Mouse (Mus musculus): ENCODE measurements around the gene Tor3a.
"Not testable (repeated sequence)": the region's sequence is repeated elsewhere in the genome, so short reads cannot be mapped to it uniquely, and the experiment has no call there.

Gene Tor3a

DNA sequence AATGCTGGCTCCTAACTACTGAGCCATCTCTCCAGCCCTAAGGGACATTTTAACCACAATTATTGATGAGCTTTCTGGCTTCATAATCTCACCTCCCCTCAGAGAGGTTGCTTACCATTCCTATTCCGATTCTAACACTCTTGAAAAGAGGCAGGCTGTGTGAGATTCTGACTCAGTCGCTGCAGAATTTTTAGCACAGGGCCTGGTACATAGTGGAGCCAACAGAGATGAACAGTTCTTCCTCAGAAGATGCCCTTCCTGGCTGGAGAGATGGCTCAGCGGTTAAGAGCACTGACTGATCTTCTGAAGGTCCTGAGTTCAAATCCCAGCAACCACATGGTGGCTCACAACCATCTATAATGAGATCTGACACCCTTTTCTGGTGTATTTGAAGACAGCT is 2.2 kb downstream of the Tor3a start:
- no peak for DNase-seq (ENCODE audit: low spot score in 2 of 2)

DNA sequence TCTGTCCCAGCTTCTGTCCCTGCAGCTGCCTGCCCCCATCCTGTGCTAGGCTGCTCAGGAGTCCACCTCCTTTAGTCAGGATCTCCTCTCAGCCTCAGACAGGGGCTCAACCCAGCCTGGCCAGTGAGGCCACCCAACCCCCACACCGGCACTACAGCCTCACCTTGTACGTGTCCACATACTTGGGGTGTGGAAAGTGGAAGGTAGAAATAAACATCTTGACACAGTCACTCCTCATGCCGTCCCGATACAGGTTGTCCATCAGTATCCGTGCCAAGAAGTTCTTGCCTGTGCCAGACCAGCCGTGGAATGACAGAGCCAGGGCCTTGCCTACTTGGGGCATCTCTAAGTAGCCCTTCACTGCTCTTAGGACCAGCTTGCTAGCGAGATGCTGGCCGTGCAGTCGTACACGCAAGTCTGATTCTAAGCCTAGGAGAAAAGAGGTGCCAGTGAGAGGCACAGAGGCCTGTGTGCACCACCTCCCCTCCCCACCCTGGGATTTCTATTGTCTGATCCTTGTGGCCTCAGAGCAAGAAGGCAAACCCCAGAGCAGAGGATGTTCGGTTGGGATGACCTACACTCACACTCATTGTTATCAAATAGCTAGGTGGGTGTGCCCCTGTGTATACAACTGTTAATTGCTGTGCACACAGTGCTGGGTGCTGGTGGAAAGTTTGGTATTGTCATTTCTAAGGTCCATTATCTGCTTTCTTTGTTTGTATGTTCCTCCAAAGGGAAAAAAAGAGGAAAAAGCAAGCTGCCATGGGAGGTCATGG is 4.8 kb downstream of the Tor3a start:
- DNase-seq (ENCODE audit: low spot score in 2 of 2) = no peak

DNA sequence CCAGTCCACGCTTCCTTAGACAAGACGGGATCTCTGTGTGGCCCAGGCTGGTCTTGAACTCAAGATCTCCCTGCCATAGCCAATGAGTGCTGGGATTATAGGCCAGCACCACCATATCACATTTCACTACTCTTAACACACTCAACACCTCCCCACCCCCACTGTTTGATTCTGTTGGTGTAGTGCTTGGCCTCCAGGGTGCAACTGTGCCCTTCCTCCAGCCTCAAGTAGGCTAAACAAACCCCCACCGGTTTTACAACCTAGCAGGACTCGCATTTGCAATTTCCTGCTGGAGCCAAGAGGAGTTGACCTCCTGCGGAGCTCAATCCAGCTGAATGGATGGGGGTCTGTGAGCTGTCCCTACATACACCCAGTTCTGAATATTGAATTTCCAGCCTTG is 5.6 kb downstream of the Tor3a start:
- DNase-seq (ENCODE audit: low spot score in 2 of 2) = no peak

DNA sequence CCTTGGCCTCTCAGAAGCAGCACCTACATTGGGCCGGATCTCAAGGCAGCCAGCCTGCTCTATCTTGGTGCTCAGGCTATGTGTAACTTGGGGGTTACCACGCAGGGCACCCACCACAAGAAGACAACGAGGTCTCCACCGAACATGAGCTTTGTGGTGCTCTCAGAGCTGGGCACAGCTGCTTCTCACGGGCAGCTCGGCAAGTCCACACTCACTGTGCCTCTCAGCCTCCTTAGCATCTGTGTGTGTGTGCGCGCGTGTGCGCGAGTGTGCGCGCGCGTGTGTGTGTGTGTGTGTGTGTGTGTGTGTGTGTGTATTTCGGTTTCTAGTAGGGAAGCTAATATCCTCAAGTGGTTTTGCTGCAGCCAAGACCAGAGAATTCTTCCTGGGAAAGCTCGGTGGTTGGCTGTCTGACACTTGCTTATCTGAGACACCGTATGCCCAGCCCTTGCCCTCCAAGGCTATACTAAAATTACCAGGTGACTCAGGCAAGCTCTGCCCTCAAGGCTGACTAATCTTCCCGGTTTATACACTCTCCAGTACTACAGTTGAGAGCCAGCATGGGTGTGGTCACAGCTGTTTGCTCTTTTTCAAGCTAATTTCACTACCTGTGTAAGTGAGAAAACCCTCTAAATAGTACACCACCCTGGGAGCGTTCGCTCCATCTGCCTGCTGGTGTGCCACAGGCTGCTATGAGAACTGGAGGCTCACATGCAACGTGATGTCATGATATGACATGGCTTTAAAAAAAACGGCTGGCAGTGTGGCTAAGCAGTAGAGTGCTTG is 6.8 kb downstream of the Tor3a start:
- no peak for DNase-seq (ENCODE audit: low spot score in 2 of 2)

DNA sequence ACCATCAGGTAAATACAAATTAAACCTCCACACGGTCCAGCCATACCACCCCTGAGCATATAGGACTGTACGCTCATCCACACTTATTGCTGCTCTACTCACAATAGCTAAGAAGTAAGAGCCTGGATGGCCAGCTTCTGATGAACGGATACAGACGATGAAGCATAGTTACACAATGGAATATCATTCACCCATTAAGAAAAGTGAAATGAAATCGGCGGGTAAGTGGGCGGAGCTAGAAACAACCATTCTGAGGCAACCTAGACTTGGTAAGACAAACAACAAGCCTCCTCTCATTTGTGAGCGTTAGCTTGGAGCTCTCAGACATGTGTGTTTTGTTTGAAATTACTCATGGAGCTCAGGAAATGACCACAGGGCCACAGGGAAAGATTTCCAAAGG is 8.4 kb downstream of the Tor3a start:
- DNase-seq (ENCODE audit: low spot score in 2 of 2) = no peak

DNA sequence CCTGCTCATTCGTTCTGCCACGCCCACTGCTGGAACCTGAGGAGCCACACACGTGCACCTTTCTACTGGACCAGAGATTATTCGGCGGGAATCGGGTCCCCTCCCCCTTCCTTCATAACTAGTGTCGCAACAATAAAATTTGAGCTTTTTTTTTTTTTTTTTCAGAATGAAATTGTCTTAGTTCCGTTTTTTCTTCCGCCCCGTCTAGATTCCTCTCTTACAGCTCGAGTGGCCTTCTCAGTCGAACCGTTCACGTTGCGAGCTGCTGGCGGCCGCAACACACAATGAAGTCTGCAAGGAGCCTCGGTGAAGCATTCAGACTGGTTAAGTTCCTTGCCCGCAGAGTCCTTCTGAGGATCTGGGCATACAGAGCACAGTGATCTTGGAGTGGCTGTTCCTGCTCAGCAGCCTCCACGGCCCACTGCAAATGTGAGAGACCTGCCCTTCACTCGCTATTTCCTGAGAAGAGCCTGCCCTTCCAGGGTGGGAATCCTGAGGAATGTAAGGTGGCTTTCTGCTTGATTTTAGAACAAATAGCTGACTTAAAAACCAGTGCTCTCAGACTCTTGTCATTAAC is 13.4 kb downstream of the Tor3a start:
- DNase-seq (ENCODE audit: low spot score in 2 of 2) = not testable (repeated sequence)

DNA sequence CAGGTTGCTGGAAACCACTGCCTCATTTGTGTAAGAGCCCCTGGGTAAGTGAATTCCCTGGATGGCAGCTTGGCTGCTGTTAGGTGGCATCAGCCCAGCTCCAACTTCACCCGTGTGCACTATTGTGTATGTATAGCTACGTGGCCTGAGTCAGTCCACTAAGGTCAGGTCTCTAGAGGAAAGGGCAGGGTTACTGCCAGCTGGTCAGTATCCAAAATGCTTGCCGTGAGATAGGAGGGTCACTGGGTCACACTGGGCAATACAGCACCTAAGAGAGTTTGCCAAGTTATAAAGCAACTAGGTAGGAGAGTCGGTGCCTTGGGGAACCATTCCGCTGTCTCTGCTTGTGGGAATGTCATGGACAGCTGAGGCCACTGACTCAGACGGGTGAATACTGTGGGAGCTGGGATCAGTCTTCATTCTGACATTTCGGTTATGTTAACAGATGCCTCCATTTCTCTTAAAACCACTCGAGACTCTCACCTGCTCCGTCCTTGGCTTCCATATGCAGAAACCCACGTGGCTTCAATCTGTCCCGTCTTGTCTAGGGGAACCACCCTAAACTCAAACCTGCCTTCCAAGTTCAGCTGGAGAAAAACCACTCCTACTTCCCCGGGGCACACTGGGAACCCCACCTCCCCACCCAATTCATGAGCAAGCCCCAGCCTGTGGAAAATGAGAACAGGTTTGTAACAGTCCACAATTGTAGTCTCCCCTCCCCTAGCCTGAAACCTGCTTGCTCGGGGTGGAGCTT is 14.1 kb downstream of the Tor3a start:
- DNase-seq (ENCODE audit: low spot score in 2 of 2) = no peak

DNA sequence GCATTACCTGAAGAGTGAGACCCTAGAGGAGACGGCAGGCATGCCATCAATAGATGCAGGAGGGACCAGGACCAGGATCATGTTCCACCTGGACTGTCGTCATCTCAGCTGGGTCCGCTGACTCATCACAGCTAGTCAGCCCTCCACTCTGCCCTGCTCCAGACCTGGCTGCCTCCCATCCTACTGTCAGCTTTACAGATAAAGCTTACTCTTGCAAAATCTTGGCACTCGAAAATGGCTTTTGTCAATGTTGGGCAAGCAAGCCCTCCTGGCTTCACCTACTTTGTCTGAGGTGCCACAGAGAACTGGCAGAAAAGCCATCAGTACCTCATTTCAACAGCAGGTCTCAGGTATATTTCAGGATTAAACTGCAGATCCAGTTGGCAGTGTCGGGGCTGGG is 15.5 kb downstream of the Tor3a start:
- DNase-seq (ENCODE audit: low spot score in 2 of 2) = no peak

DNA sequence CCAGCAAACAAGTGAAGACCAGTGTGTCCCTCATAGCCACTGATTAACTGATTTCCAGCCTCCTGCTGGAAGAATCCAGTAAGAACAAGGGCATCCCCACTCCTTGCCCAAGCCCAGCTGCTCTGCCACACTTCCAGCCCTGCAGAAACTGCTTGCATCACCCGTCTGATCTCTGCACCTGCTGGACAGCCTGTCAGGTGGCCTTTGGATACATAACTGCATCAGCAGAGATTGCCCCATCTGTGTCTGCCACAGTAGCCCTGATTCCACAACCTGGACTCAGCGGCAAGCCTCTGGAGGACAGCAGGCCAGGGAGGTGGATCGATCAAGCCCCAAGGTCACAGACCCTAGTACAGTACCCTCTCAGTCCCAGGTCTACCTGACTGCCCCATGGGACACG is 16.6 kb downstream of the Tor3a start:
- no peak for DNase-seq (ENCODE audit: low spot score in 2 of 2)

DNA sequence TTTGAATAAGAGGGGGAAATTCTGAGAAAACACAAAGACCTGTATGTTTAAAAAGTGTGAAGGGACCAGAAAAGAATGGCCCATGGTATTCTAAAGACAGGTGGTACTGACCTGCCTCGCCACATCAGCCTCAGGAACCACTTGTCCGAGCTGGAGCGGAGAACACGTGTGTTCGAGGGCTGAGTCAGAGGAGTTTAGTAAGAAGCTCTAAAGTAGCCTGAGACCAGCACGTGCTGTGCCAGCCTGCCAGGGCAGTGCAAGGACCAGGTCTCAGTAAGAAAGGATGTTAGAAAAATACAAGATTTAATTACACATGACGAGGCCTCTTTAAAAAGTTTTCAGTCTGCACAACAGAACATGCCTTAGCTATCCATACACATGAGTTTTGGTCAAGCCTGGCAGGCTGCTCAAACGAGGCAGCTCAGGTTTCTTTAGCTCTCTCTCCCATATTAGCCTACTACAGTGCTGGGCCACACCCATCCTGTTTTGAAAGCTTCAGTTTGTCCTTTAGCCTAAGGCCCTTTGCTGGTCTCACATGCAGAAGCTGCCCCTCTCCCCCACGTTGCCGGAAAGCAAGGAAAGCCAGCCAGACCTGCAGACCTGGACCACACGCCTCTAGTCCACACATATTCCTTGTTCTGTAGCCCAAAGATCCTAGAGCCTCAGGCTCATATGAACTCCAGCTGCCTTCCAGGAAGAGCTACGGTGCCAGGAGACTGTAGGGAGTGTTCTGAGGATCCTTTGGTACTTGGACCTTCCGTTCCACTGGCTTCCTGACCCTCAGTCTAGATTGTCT is 19.2 kb downstream of the Tor3a start:
- DNase-seq (ENCODE audit: low spot score in 2 of 2) = no peak

DNA sequence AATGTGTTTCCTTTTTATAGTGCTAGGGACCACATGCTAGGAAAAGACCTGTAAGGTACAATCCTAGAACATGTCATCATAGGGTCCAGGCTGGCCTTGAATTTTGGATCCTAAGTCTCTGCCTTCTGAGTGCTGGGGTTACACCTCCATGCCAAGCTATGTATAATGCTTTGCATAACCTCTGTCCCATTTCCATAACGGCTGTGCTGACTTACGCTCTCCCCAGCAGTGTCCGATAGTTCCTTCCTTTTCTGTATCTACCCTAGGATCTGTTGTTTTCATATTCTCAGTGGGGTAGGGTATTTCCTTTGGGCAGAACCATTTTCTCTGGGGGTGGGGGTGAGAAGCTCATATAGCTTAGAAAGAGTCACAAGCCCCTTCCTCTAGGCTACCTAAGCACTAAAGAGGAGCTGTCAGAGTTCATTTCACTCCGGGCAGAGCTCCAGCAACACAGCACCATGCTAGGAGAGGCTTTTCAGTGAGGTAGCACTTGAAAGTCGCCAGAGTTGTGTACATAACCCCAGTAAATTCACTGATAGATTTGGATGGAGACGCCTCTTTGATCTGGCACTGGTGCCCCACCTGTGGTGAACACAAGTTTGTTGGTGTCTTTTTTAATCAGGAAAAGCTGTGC is 21.9 kb downstream of the Tor3a start:
- no peak for DNase-seq (ENCODE audit: low spot score in 2 of 2)

DNA sequence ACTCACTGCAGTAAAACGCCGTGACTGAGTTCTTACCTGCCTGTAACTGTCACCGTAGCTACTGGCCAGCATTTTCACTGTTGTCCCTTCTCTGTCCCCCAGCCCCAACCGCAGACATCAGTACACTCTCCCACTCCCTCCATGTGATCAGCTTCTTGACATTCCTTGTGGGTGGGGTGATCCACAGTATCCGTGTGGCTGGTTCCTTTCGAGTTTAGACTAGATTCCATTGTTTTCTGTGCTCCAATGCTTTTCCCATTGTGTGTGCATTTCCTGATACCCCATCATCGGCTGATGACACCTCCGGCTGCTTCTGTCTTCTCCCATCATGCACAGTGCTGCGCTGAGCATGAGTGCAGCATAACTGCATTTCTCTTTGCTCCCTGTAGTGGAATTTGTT is 23.5 kb downstream of the Tor3a start:
- DNase-seq (ENCODE audit: low spot score in 2 of 2) = no peak

DNA sequence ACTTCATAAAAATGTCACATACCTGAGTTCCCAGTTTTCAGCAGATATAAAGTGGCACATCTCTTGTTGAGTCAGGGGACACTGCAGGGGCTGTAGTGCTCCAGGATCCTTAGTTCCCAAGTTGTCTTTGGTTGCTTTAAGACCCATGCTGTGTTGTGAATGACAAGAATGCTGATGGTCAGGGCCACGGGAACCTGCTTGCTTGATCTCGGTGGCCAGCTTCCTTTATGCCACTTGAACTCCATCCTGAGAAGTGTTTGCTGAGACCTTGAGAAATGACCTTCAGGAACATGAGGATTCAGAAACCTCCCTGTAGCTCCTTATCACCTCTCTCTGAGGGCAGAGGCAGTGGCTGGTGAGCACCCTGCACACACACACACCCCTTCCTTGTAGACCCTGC is 25.5 kb downstream of the Tor3a start:
- DNase-seq (ENCODE audit: low spot score in 2 of 2) = no peak

DNA sequence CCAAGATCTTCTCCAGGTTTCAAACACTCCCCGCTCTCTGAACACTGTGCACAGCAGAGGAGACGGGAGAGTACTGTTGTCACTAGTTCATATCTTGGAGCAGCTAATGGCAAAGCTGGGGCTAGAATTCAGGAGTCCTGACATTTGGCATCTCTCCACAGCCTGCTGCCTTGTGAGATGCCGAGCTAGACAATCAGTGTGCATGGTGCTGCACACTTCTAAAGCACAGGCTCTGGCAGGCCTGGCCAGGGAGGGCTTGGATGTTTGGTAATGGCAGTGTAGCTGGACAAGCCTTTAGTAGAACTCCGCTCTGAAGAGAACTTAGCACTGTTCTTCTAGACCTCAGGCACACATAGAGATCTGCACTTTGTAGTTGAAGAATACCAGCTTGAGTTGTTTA is 28.2 kb downstream of the Tor3a start:
- no peak for DNase-seq (ENCODE audit: low spot score in 2 of 2)

DNA sequence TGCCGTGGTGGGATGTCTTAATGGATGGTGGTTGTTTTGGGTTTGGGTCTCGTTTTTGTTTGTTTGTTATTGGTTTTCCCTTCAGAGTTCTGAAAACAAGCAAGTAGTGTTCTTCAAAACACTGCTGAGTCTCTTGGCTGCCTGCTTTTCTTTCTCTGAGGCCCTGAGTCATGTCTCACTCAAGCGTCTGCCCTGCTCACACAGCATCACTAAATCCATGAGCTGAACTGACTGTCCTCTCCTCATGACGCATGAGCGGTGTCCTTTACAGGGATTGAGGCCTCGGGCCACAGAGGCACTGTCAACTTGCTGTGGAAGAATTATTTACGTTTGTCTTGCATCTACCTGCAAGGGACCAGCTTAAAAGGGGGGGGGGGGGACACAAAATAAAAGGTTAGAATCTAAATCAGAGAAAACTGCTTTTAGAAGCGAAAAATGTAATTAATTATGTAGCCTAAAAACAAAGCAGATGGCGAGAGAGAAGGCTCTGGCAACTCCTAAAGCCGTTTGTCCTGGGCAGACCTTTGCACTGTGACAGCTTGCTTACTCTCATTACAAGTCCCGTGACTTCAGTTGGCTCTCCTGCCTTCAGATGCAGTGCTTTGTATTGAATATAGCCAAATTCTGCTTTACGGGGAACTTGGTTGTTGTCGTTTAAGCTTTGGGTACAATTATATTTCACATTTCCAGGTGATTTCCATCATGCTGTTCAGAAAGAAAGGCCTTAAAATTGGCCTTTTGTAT is 29.2 kb downstream of the Tor3a start:
- no peak for DNase-seq (ENCODE audit: low spot score in 2 of 2)

DNA sequence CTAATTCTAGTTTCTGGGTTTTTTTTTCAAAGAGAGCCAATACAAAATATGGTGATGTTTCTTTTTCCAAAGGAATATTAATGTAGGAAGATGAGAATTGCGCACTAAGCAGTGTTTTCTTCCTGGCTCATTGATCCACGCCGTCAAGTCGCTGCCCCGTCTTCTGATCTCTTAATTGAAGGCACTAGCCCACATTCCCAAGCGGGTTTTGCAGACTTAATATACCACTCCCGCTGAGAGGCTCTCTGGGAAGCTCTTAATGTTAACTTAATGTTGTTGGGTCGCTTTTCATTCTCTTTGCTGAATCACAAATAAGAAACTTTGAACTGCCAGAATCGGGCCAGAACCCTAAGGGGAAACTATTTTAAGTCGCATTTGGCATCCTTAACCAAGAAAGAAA is 30.1 kb downstream of the Tor3a start:
- no peak for DNase-seq (ENCODE audit: low spot score in 2 of 2)

DNA sequence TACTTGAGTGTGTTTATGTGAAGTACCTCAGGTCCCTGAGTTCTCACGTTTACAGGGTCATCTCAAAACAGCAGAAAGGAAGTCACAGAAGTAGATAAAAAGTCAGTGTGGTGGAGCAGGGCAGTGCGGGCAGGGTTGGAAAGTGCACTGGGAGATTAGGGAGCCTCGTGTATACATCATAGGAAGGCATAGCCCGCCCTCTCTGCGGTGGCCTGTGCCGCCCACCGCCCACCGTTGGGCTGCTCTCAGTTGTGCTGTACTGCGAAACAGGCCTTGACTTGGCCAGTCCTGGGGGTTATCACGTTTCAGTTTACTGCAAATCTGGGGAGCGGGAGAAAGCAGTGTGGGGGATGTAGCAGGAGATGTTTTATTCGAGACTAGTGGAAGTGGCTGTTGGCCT is 31.3 kb downstream of the Tor3a start:
- no peak for DNase-seq (ENCODE audit: low spot score in 2 of 2)

DNA sequence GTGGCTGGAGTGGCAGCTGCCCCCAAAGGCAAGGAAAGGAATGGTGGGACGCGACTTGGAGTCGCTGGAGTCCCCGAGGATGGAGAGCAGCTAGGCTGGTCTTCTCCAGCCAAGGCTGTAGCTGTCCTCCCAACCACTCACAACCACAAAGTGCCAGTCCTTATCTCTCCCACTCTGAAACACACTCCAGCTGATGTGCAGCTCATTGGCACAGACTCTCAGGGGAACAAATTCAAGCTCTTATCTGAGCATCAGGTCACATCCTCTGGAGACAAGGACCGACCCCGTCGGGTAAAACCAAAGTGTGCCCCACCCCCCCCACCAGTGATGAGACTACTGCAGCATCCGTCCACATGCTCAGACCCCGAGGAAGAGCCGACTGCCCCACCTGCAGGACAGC is 32.3 kb downstream of the Tor3a start:
- no peak for DNase-seq (ENCODE audit: low spot score in 2 of 2)

DNA sequence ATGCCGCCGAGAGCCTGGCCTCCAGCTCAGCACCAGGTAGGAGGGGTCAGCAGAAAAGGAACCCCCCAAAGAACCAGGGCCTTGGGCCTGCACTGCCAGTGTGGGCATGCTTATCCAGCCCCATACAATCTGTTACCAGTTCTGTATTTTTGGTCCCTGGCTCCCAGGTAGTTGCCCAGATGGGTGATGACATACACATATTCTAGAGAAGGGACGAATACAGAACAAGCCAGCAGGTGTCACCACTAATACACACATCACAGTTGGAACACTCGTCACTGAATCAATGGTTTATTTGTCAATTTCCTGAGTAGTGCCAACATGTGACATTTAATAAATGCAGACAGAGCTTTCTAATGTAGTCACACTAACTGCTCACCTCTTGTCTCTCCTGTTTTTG is 33.6 kb downstream of the Tor3a start:
- DNase-seq (ENCODE audit: low spot score in 2 of 2) = no peak

DNA sequence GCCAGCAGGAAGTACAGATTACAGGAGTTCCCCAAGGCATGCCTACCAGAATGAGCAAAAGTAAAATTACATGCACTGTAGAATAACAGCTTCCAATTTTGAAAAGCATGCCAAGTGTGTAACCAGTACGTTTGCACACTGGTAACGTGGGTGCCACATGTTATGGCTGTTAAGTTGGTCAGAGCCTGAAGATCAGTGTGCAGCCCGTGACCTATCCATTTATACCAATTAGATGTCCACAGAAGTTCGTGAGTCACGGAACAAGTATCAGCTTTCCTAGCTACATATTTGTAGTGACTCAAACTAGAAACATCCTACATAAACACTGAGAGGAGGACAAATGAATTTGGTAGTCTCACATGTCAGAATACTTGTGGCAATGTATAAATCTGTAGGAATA is 34.7 kb downstream of the Tor3a start:
- DNase-seq (ENCODE audit: low spot score in 2 of 2) = no peak

All from thymus, postnatal 10 days (tissue).